Mouse (Mus musculus) layer of hippocampus, postnatal 14 days (tissue): Measurements from ENCODE around the gene Atxn7l1. TPM values are rescaled to one million over a fixed set of nuclear protein-coding genes. Genes with fewer than 3 reads are reported as not detected.

Experiments used
- DNase-seq, 2 experiments: peaks; one replicate each; pipeline ENCODE4 v3.0.0; 2021 to 2022; ENCODE audit warnings: low spot score in 2 of 2, mixed read lengths in 1 of 2
- total RNA-seq, 2 experiments: library from RNA; stranded (reverse); gene quantifications; 2 replicates each; pipeline ENCODE4 v1.2.3; 2021

The Atxn7l1 gene
- total RNA-seq, 2 experiments from 2014 or later: 46.3 to 47.5 TPM

DNA sequence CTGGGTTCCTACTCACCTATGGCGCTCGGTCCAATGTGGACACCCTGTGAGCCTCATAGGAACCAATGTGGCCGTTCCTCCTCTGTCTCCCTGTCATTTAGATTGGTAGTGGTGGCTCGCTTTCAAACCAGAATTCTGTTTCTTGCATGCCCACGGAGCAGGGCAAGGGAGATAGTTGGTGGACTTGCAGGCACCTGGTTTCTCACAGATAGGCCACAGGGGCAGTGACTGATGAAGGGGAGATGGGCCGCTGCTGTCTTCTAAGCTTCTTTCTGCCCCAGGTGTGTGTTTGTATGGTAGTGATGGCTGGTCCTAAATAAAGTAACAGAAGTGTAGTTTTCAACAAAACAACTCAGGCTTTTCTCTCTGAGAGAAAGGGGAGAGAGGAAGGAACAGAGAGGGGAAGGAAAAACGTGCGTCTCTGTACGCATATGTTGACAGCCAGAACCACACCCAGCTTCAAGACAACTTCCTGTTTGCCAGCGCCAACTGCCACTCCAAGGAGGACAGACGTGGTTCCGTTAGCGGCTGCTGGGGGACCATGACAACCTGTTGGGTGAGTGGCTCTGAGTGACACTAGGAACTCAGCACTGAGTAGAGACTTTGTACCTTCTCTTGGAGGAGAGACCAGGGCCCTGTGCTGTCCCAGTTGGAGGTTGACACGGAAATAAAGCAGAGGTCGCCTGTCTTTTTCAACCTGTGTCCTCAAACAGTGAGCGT lies 167.6 kb downstream of the Atxn7l1 start:
- DNase-seq: no peak

DNA sequence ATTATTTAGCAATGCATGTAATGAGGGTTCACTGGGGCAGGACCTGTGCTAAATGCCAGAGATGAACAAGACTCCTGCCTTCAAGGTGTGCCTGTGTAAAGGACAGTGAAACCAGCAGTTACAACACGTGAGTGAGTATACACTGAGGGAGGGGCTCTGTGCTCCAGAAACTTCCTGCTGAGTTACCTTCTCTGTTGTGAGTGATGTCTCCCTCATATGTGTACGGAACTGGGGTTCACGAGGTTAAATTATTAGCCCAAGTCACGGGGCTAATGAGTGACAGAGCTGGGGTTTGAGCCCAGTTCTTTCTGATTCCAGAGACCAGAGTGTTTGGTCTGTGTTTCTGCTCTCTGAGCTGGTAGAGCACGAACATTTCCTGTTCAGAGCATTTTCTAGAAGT lies 168.3 kb downstream of the Atxn7l1 start:
- DNase-seq: no peak

GRCm38 (mm10) chr12:33317792-33318530 lies 170.5 kb downstream of the Atxn7l1 start:
- DNase-seq: no peak

DNA sequence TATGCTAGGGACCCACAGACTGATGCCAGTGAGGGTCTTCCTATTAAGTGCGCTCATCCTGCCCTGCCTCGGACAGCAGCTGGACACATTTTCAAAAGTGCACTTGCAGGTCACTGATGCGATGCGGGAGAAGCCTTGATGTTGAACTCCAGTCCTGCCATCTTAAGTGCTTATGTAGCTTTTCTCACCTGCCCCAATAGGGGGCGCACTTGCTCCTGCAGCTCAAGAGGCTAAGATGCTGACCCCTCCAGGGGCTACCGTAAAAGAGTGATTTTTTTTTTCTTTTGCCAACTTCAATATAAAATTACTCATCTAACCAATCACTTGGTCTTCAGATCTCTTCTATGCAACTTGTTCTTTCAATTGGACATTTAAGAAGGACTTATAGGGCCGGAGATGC lies 175.1 kb downstream of the Atxn7l1 start:
- DNase-seq: no peak

GRCm38 (mm10) chr12:33323821-33324220 lies 176.3 kb downstream of the Atxn7l1 start:
- no peak for DNase-seq

DNA sequence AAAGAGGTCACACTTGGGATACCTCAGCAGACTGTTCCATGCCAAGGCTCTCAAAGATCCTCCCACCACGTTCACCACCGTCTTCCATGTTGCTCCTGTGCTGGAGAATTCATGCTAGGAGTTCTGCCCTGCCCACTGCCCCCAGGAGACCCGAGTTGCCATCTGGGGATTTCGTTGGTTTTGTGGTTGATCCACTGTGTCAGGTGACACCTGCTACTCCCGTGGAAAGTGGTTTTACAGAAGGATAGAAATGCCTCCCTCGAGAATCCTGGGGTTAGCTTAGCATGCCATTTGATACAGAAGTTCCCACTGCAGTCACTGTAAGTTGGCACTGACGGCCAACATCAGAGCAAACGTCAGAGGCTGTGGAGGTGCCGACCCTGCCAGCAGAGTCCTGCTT lies 177.9 kb downstream of the Atxn7l1 start:
- DNase-seq: no peak

- DNase-seq: no peak
These were observed 184.6 kb downstream of the Atxn7l1 start for GRCm38 (mm10) chr12:33332046-33332445.

GRCm38 (mm10) chr12:33332796-33333195 lies 185.3 kb downstream of the Atxn7l1 start:
- DNase-seq: no peak

- DNase-seq: peak; percentile 79 to 82
These were observed 186.4 kb downstream of the Atxn7l1 start for GRCm38 (mm10) chr12:33333914-33334313.

DNA sequence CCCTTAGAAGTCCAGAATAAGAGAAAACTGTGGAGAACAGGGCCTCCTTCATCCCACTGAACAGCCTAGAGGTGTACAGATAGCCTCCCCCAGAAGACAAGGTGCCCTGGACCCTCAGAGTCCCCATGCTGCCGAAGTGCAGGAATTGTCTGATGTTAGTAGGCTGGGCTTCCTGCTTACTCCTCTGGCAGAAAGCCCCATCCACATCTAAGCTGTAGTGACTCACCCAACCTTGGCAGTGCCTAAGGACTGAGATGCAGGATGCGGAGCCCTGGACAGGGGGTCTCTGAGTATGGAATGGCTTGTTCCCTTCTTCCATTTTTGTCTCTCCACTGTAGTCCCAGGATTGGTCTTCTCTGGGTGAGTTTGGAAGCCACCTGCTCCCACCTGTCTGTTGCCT lies 187.0 kb downstream of the Atxn7l1 start:
- no peak for DNase-seq

- no peak for DNase-seq
These were observed 187.5 kb downstream of the Atxn7l1 start for GRCm38 (mm10) chr12:33334951-33335350.

- DNase-seq: no peak
These were observed 187.9 kb downstream of the Atxn7l1 start for GRCm38 (mm10) chr12:33335410-33335809.

GRCm38 (mm10) chr12:33336561-33337125 lies 189.2 kb downstream of the Atxn7l1 start:
- no peak for DNase-seq

DNA sequence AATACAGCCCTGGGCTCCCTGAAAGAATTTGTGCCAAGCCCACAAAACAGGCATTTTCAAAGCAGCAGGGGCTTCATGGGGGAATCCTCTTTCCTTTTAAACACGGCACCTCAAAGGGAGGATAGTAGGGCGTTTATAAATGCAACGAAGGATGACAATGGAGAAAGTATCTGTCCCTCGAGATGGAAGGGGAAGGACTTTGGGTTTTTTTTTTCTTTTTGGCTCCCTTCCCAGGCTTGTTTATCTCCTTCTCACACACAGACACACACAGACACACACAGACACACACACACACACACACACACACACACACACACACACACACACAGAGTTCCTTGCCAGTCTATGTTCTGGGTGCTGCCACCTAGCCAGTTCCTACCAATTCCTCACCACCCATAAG lies 189.8 kb downstream of the Atxn7l1 start:
- no peak for DNase-seq

DNA sequence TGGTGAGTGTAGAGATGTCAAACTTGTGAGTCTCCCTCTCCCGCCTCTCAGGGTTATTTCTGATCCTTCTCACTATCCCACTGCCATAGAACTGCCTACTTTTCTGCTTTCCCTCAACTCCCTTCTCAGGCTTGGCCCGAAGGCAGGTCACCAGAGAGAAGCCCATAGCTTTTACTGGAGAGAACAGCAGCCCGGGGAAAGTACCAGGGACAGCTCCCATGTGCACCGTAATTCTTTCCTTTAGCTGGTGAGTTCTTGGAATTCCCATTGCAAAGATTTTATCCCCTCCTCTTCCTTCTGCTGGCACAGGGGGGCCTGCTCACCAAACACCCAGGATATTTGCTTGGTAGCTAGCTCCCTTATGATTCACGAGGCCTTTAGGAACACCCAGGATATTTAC lies 190.7 kb downstream of the Atxn7l1 start:
- no peak for DNase-seq

- no peak for DNase-seq
These were observed 192.3 kb downstream of the Atxn7l1 start for GRCm38 (mm10) chr12:33339822-33340221.

- DNase-seq: no peak
These were observed 193.2 kb downstream of the Atxn7l1 start for GRCm38 (mm10) chr12:33340698-33341097.

DNA sequence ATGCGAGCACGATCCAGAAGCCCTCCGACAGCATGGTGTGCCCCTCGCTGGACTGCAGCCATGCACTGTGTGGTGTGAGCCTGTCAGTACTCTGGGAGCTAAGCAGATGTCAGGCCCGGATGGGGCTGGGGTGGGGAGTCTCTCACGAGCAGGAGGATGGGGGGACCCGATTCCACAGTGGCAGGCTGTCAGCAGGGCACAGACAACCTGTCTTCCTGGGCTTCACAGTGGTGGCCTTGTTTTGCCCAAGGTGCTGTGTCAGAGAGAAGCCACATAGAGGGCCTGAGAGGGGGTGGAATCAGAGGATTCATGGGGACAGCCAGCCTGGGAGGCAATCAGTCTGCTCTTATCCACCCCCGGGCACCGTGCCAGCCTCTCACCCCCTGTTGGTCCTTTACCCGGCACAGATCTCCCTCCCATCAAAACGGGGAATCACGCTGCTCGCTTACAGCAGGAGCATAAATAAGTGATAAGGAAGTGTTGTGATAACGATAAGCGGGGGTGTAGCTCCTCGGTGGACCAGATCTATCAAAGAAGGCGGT lies 193.9 kb downstream of the Atxn7l1 start:
- DNase-seq: peak; percentile 65 to 73

DNA sequence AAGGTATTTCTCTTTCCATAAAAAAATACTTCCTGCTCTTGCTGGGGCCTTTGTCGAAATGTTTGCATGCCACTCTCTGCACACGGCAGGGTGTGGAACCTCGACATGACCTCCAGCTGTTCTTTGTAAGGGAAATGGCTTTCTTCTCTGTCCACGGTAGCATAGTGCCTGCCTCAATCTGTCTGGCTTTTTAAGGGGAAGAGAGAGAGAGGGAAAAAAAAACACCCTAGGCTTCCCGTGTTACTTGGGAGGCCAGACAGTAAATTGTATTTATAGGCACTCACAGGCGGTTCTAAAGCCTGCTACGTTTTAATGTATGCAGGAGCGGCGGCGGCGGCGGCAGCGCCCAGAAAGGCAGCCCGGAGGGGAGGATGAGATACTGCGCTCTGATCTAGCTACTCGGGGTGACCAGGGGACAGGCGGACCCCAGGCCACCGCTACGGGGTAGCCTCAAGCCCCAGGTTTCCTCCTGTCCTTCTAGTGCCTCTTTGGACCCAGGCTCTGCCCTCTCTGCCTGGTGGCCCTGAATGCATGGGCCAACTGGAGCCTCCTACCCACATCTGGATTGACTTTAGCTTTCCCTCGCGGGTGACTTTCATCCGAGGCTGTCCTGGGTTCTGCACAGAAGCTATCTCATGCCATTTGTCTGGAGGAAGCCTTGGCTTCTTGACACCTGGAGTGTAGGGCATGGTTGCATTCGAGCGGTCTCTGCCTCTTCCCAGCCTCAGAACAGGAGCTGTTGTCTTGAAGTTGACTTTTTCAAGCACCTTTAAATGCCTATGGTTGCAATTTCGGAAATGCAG lies 197.7 kb downstream of the Atxn7l1 start:
- no peak for DNase-seq

DNA sequence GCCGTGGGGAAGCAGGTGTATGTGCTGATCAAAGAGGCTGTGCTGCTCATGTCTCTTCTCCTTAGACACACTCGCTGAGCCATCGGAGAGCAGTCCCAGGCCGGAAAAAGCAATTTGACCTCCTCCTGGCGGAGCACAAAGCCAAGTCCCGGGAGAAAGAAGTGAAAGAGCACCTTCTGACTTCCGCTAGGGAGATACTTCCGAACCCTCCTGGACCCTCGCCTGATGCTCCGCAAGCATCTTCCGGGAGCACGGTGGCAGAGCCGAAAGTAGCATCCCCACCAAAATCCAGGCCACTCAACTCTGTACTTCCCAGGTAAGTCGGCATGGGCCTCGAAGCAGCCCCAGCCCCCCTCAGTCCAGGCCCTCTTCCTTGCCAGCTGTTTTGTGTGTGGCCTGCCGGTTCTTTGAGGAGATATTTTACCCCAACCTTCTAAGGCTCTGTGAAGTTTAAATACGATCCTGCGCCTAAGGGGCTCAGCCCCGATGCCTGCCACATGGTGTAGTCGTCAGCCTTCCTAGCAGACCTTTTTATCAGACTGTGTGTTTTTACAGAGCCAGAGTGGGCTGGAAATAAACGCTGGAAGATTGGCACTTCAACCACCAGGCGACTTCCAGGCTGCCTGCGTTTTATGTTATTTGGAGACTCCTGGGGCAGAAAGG lies 198.4 kb downstream of the Atxn7l1 start:
- no peak for DNase-seq

DNA sequence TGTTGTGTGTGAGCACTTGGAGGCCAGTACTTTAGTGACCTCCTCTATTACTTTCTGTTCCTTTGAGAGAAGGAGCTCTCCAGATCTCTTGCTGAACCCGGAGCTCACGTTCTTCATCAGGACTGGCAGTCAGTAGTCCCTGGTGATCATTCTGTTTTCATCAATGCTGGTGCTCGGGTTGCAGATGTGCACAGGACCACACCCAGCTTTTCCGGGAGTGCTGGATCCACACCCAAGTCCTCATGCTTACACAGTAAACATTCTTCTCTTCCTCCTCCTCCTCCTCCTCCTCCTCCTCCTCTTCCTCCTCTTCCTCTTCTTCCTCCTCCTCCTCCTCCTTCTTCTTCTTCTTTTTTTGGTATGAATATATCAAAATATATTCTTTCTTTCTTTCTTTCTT lies 205.2 kb downstream of the Atxn7l1 start:
- DNase-seq: no peak
